Mouse (Mus musculus) forebrain, embryonic 13.5 days (tissue): ENCODE results near the gene Prkca. TPM values are rescaled to one million over a fixed set of nuclear protein-coding genes. Genes with fewer than 3 reads are reported as not detected.
A peak's percentile ranks its signal among the peaks of the same experiment; 100 is the strongest.

ENCODE experiments used
- ATAC-seq: fragments of 200-750 bp; cut with Nextera tagmentation; 2 replicates; pipeline ENCODE4 v1.8.0; 2017
- H3K27ac ChIP-seq: fragments of 300-500 bp; sonication (generic); 2 replicates; pipeline ENCODE4 v1.5.1; 2015; ENCODE audit warnings: inconsistent platforms, mild to moderate bottlenecking, moderate library complexity
- H3K27me3 ChIP-seq: fragments of 300-500 bp; sonication (generic); 2 replicates; pipeline ENCODE4 v1.6.1; 2015; ENCODE audit warnings: mild to moderate bottlenecking, inconsistent platforms
- H3K36me3 ChIP-seq: fragments of 300-500 bp; sonication (generic); 2 replicates; pipeline ENCODE4 v1.6.1; 2015; ENCODE audit warnings: mild to moderate bottlenecking, inconsistent platforms; ENCODE audit not compliant: poor library complexity, severe bottlenecking
- H3K4me1 ChIP-seq: fragments of 300-500 bp; sonication (generic); 2 replicates; pipeline ENCODE4 v1.6.1; 2015; ENCODE audit warnings: inconsistent platforms
- H3K4me2 ChIP-seq: fragments of 300-500 bp; sonication (generic); 2 replicates; pipeline ENCODE4 v1.6.1; 2015; ENCODE audit warnings: inconsistent platforms, mild to moderate bottlenecking, moderate library complexity
- H3K4me3 ChIP-seq: fragments of 300-500 bp; sonication (generic); 2 replicates; pipeline ENCODE4 v1.5.1; 2015; ENCODE audit warnings: mild to moderate bottlenecking, inconsistent platforms
- H3K9ac ChIP-seq: fragments of 300-500 bp; sonication (generic); 2 replicates; pipeline ENCODE4 v1.6.1; 2015; ENCODE audit warnings: mild to moderate bottlenecking, inconsistent platforms
- H3K9me3 ChIP-seq: fragments of 300-500 bp; sonication (generic); replicated peaks from 2 replicates; pipeline ENCODE4 v1.6.1; 2016; ENCODE audit warnings: inconsistent platforms
- WGBS: fragments of 180-500 bp; shearing (Covaris S2); methylation state at CpG from one replicate; pipeline ENCODE4 v1.1.7; 2015; 5-methylcytosine and 5-hydroxymethylcytosine counted together
- polyA plus RNA-seq: library from polyadenylated mRNA; unstranded; fragments of >200 nt; fragmentation: Nextera tagmentation; extraction: Ambion mirVana; gene quantifications from 2 replicates; pipeline ENCODE4 v1.2.1, GENCODE M21; 2015

The Prkca gene
- polyA plus RNA-seq, 1 experiment from 2014 or later: 4.2 TPM

- ATAC-seq: no peak
- no peak overlapping the region for H3K4me2 ChIP-seq
- no peak overlapping the region for H3K9ac ChIP-seq
- H3K27ac ChIP-seq: no peak overlapping the region
- no peaks in the 10 kb centered on the region for H3K9me3 ChIP-seq
- no peaks in the 10 kb centered on the region for H3K36me3 ChIP-seq
- no peaks in the 10 kb centered on the region for H3K27me3 ChIP-seq
- H3K4me1 ChIP-seq: peaks cover 28% of the 10 kb centered on the region
- H3K4me3 ChIP-seq: no peak overlapping the region
- 92% methylated on average over 5 of the region's 5 CpGs for WGBS
Measured at GRCm38 (mm10) chr11:108178802-108179201, 164.9 kb downstream of the Prkca start.

GRCm38 (mm10) chr11:108178258-108178657 lies 165.5 kb downstream of the Prkca start:
- Histone ChIP-seq H3K9me3 (no peaks in the 10 kb centered on the region), H3K4me3 (no peak overlapping the region), H3K36me3 (no peaks in the 10 kb centered on the region), H3K4me1 (peaks cover 31% of the 10 kb centered on the region), H3K9ac (no peak overlapping the region), H3K4me2 (no peak overlapping the region), H3K27ac (no peak overlapping the region), H3K27me3 (no peaks in the 10 kb centered on the region)
- 97% methylated on average over 3 of the region's 3 CpGs for WGBS
- ATAC-seq: no peak

- Histone ChIP-seq H3K4me2 (no peak overlapping the region), H3K4me1 (peaks cover 28% of the 10 kb centered on the region), H3K27me3 (no peaks in the 10 kb centered on the region), H3K9ac (no peak overlapping the region), H3K9me3 (no peaks in the 10 kb centered on the region), H3K27ac (no peak overlapping the region), H3K36me3 (no peaks in the 10 kb centered on the region), H3K4me3 (no peak overlapping the region)
- WGBS: 90% methylated on average over 5 of the region's 5 CpGs
- no peak for ATAC-seq
Measured at GRCm38 (mm10) chr11:108176715-108177114, 167.0 kb downstream of the Prkca start.

- Histone ChIP-seq H3K9me3 (0 out of 2 replicates have a peak, but pooled peaks cover 4% of the 10 kb centered on the region), H3K4me2 (no peak overlapping the region), H3K27ac (no peak overlapping the region), H3K36me3 (no peaks in the 10 kb centered on the region), H3K4me1 (peaks cover 14% of the 10 kb centered on the region; the same call in 1 of the 2 replicates), H3K27me3 (no peaks in the 10 kb centered on the region), H3K9ac (no peak overlapping the region), H3K4me3 (no peak overlapping the region)
- 59% methylated on average over 5 of the region's 5 CpGs for WGBS
- peak; percentile 83 for ATAC-seq
Measured at GRCm38 (mm10) chr11:108171917-108172316, 171.8 kb downstream of the Prkca start.

- 0 out of 2 replicates have a peak, but pooled peaks cover 4% of the 10 kb centered on the region for H3K9me3 ChIP-seq
- 96% methylated on average over 6 of the region's 6 CpGs for WGBS
Measured at GRCm38 (mm10) chr11:108171260-108171659, 172.5 kb downstream of the Prkca start.

GRCm38 (mm10) chr11:108170107-108170506 lies 173.6 kb downstream of the Prkca start:
- Histone ChIP-seq H3K4me1 (peaks cover 29% of the 10 kb centered on the region), H3K9me3 (0 out of 2 replicates have a peak, but pooled peaks cover 4% of the 10 kb centered on the region), H3K4me3 (no peak overlapping the region), H3K27me3 (no peaks in the 10 kb centered on the region), H3K27ac (no peak overlapping the region), H3K9ac (no peak overlapping the region), H3K4me2 (no peak overlapping the region), H3K36me3 (no peaks in the 10 kb centered on the region)
- ATAC-seq: no peak
- WGBS: 89% methylated on average over 3 of the region's 3 CpGs

More at GRCm38 (mm10) chr11:108171260-108171659, 172.5 kb downstream of the Prkca start:
- Histone ChIP-seq H3K27me3 (no peaks in the 10 kb centered on the region), H3K9ac (no peak overlapping the region), H3K36me3 (no peaks in the 10 kb centered on the region), H3K4me2 (no peak overlapping the region), H3K27ac (no peak overlapping the region), H3K4me1 (peaks cover 18% of the 10 kb centered on the region), H3K4me3 (no peak overlapping the region)
- ATAC-seq: no peak

- Histone ChIP-seq H3K4me2 (no peak overlapping the region), H3K4me3 (no peak overlapping the region), H3K27me3 (no peaks in the 10 kb centered on the region), H3K36me3 (no peaks in the 10 kb centered on the region), H3K27ac (peak overlapping the region; percentile 32; the same call in 1 of the 2 replicates), H3K9me3 (0 out of 2 replicates have a peak, but pooled peaks cover 4% of the 10 kb centered on the region), H3K4me1 (peaks cover 35% of the 10 kb centered on the region), H3K9ac (peak overlapping the region; percentile 1; the same call in 1 of the 2 replicates)
- no peak for ATAC-seq
- 37% methylated on average over 9 of the region's 9 CpGs for WGBS
Measured at GRCm38 (mm10) chr11:108165725-108166124, 178.0 kb downstream of the Prkca start.

- Histone ChIP-seq H3K4me2 (no peak overlapping the region), H3K9me3 (peaks cover 9% of the 10 kb centered on the region; the same call in 1 of the 2 replicates), H3K4me3 (no peak overlapping the region), H3K36me3 (no peaks in the 10 kb centered on the region), H3K4me1 (peaks cover 35% of the 10 kb centered on the region), H3K9ac (no peak overlapping the region), H3K27me3 (no peaks in the 10 kb centered on the region), H3K27ac (peak overlapping the region; percentile 80)
- 69% methylated on average over 1 of the region's 1 CpGs for WGBS
- peak; percentile 46 for ATAC-seq
Measured at GRCm38 (mm10) chr11:108162639-108163038, 181.1 kb downstream of the Prkca start.

GRCm38 (mm10) chr11:108162110-108162509 lies 181.6 kb downstream of the Prkca start:
- H3K4me1 ChIP-seq: peaks cover 35% of the 10 kb centered on the region
- no peak overlapping the region for H3K9ac ChIP-seq
- H3K27ac ChIP-seq: peak overlapping the region; percentile 80
- no peaks in the 10 kb centered on the region for H3K36me3 ChIP-seq
- WGBS: 6% methylated on average over 4 of the region's 4 CpGs
- no peak overlapping the region for H3K4me3 ChIP-seq
- ATAC-seq: peak; percentile 88
- H3K27me3 ChIP-seq: no peaks in the 10 kb centered on the region
- no peak overlapping the region for H3K4me2 ChIP-seq
- peaks cover 9% of the 10 kb centered on the region; the same call in 1 of the 2 replicates for H3K9me3 ChIP-seq

- H3K4me3 ChIP-seq: no peak overlapping the region
- ATAC-seq: no peak
- H3K27ac ChIP-seq: no peak overlapping the region
- peaks cover 20% of the 10 kb centered on the region for H3K4me1 ChIP-seq
- H3K9me3 ChIP-seq: peaks cover 9% of the 10 kb centered on the region; the same call in 1 of the 2 replicates
- H3K9ac ChIP-seq: no peak overlapping the region
- no peaks in the 10 kb centered on the region for H3K36me3 ChIP-seq
- no peak overlapping the region for H3K4me2 ChIP-seq
- H3K27me3 ChIP-seq: no peaks in the 10 kb centered on the region
- 91% methylated on average over 7 of the region's 7 CpGs for WGBS
Measured at GRCm38 (mm10) chr11:108160056-108160455, 183.7 kb downstream of the Prkca start.

GRCm38 (mm10) chr11:108158046-108158445 lies 185.7 kb downstream of the Prkca start:
- H3K36me3 ChIP-seq: no peaks in the 10 kb centered on the region
- peaks cover 13% of the 10 kb centered on the region for H3K4me1 ChIP-seq
- H3K4me2 ChIP-seq: no peak overlapping the region
- WGBS: 95% methylated on average over 3 of the region's 3 CpGs
- H3K27me3 ChIP-seq: no peaks in the 10 kb centered on the region
- H3K4me3 ChIP-seq: no peak overlapping the region
- no peak for ATAC-seq
- H3K9me3 ChIP-seq: peaks cover 9% of the 10 kb centered on the region; the same call in 1 of the 2 replicates
- no peak overlapping the region for H3K9ac ChIP-seq
- no peak overlapping the region for H3K27ac ChIP-seq

GRCm38 (mm10) chr11:108157074-108157473 lies 186.7 kb downstream of the Prkca start:
- Histone ChIP-seq H3K4me1 (peaks cover 6% of the 10 kb centered on the region), H3K27ac (no peak overlapping the region), H3K9me3 (peaks cover 9% of the 10 kb centered on the region; the same call in 1 of the 2 replicates), H3K36me3 (no peaks in the 10 kb centered on the region), H3K9ac (no peak overlapping the region), H3K4me3 (no peak overlapping the region), H3K27me3 (no peaks in the 10 kb centered on the region), H3K4me2 (no peak overlapping the region)
- 95% methylated on average over 5 of the region's 5 CpGs for WGBS
- ATAC-seq: no peak

GRCm38 (mm10) chr11:108156107-108156506 lies 187.6 kb downstream of the Prkca start:
- 81% methylated on average over 5 of the region's 5 CpGs for WGBS
- Histone ChIP-seq H3K4me1 (peaks cover 11% of the 10 kb centered on the region), H3K9me3 (peaks cover 9% of the 10 kb centered on the region; the same call in 1 of the 2 replicates), H3K27me3 (no peaks in the 10 kb centered on the region), H3K36me3 (no peaks in the 10 kb centered on the region), H3K4me2 (no peak overlapping the region), H3K4me3 (no peak overlapping the region), H3K27ac (no peak overlapping the region), H3K9ac (no peak overlapping the region)
- no peak for ATAC-seq
